Mouse (Mus musculus) embryonic stem cell, embryonic (primary cell): ENCODE data around the gene Slc5a1.

ENCODE experiments used
- CTCF ChIA-PET, 4 experiments: fragments of 300-600 bp in 2 of 4; fragments of 350-600 bp in 2 of 4; sonication (Branson Sonifier 250); formaldehyde crosslinking; loops; one replicate each; lab custom pipeline; 2022; ENCODE audit warnings: inconsistent platforms in 2 of 4; lab: Charles Lee
- POLR2A ChIA-PET, 4 experiments: fragments of 300-600 bp in 2 of 4; fragments of 350-600 bp in 2 of 4; sonication (Branson Sonifier 250); formaldehyde crosslinking; loops; one replicate each; lab custom pipeline; 2022; ENCODE audit warnings: antibody characterized with exemption in 4 of 4, inconsistent platforms in 1 of 4; lab: Charles Lee

Gene Slc5a1

GRCm38 (mm10) chr5:33104025-33104481 lies at the start of gene Slc5a1:
Gene Slc5a1 (plus strand): TSS chr5:33104219.
- ChIA-PET CTCF (no interaction called here), POLR2A (interaction anchor here in 1 of 4 experiments (1.0 to 1.9 kb wide), 5 partner anchors 16 to 86 kb away, joined by 3 to 7 read pairs (median 4); partner anchors contain the start of gene Ywhah)

DNA sequence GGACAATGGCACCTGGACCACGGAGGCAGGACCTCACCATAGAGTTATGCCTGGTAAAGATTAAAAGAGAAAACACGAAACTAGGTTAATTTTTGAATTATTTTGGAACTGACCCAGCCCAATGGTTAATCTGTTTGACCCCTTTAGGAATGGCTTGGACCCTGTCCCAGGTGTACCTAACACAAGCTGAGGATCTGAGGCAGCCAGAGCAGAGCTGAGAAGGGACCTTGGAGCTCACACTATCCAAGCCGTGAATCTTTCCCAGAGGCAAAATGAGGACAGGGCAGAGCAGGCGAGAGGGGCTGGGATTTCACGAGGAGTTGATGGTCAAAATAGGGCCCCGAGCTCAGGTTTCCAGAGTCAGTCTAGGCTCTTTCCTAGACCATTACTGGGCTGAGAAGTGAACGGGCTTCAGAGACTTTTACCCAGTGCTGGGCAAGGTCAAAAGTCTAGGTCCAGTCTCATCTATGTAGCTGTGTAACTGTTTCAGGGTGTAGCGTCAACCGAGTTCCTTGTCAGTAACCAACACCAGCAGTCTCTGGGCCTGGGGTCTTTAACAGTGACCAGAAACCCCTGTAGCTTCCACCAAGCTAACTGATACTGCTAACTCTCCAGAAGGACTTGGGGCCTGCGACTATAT lies 47.8 kb upstream of the Slc5a1 start:
- ChIA-PET POLR2A (interaction anchor here in 1 of 4 experiments (0.7 kb wide), 2 partner anchors 20 to 162 kb away, joined by 3 to 4 read pairs; partner anchors contain the start of gene Spon2), CTCF (interaction anchor here in 3 of 4 experiments (0.6 to 1.0 kb wide), 4 partner anchors 14 to 98 kb away, joined by 3 read pairs; no protein-coding TSS in a partner anchor)

DNA sequence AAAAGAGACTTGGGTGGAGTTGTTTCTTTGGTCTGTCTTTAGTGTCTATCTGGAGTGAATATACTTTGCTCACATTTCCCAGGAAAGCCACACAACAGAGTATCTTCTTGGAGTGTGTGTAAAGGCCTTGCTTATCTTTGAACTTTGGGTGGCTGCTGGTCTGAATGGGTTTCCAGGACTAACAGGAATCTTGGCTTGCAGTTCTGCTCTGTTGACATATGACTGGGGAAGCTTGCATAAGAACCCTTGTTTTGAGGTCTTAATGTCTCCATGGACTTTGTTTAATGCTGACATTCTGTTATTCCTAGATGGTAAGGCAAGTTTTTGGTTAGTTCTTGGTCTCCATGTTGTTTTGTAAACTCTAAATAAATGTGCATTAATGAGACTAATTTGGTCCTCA lies 33.9 kb upstream of the Slc5a1 start:
- CTCF ChIA-PET: no interaction called here
- POLR2A ChIA-PET: no interaction called here

- POLR2A ChIA-PET: no interaction called here
- CTCF ChIA-PET: interaction anchor here in 1 of 4 experiments (2.7 kb wide), 1 partner anchor 67 kb away, joined by 11 read pairs; no protein-coding TSS in a partner anchor
These were observed 27.4 kb upstream of the Slc5a1 start for GRCm38 (mm10) chr5:33076490-33077191.

DNA sequence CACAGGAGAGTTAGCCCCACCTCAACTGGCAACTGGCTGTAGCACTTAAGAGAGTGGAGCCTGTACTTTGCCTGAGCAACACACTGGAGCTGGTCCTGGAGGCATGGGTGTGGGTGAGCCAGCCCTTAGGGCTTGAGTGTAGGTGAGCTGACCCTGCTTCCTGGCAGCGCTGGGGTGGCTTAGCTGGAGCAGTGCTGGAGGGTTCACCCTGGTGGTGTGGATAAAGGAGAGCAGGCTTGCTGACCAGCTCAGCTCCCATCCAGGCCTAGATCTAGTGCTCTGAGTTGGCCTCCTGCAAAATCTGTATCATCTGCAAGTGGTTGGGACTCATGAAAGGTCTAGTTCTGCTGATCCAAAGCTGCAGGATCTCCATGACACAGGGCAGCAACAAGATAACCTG lies 21.1 kb upstream of the Slc5a1 start:
- ChIA-PET POLR2A (interaction anchor here in 1 of 4 experiments (0.6 to 4.2 kb wide), 4 partner anchors 10 to 1050 kb away, joined by 3 to 12 read pairs (median 4); no protein-coding TSS in a partner anchor), CTCF (interaction anchor here in 2 of 4 experiments (0.8 to 1.5 kb wide), 2 partner anchors 61 to 637 kb away, joined by 3 to 5 read pairs; no protein-coding TSS in a partner anchor)

DNA sequence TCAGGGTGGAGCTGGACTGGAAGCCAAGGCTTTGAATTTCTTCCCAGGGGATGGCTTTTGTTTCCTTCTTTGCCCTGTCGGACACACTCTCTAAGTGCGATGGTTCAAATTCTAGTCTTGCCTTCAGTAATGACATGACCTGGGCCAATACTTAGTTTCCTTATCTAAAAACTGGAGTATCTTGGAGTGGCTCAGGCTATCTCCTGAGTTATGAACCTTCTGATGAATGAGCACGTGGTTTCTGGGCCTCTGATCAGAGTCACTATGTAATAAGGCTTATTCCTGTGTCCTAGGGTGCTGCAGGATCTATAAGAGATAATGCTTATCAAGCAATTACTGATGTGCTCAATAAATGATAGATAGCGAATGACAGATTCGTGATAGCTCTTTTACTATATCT lies 19.4 kb upstream of the Slc5a1 start:
- ChIA-PET CTCF (interaction anchor here in 3 of 4 experiments (0.7 to 1.2 kb wide), 4 partner anchors 10 to 194 kb away, joined by 3 to 9 read pairs (median 4); no protein-coding TSS in a partner anchor), POLR2A (interaction anchor here in 2 of 4 experiments (0.5 to 4.2 kb wide), 5 partner anchors 10 to 512 kb away, joined by 3 to 12 read pairs (median 4); partner anchors contain the start of gene Maea (in 1 of the 2))

DNA sequence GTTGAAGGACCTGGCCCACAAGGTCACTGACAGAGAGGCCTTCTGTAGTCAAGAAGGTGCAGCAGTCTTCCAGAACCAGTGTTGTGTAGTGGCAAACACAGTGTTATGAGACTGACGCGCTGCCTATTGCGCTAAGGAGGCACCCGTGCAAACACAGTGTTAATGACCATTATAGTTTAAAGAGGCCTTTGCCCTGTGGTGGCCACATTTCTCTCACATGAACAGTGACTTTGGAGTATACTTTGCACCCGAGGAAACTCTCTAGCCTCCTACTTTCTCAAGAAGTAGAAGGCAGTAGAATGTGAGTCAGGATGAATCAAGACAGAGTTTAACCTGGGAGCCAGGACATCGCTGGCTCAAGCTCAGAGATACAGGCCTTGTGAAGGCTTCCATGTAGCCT lies 12.7 kb upstream of the Slc5a1 start:
- ChIA-PET POLR2A (interaction anchor here in 1 of 4 experiments (1.2 kb wide), 1 partner anchor 11 kb away, joined by 4 read pairs; no protein-coding TSS in a partner anchor), CTCF (interaction anchor here in 1 of 4 experiments (0.6 kb wide), 1 partner anchor 1556 kb away, joined by 9 read pairs; no protein-coding TSS in a partner anchor)

- ChIA-PET POLR2A (interaction anchor here in 1 of 4 experiments (1.0 kb wide), 1 partner anchor 13 kb away, joined by 3 read pairs; no protein-coding TSS in a partner anchor), CTCF (interaction anchor here in 1 of 4 experiments (0.6 kb wide), 1 partner anchor 112 kb away, joined by 3 read pairs; no protein-coding TSS in a partner anchor)
These were observed 8.7 kb upstream of the Slc5a1 start for GRCm38 (mm10) chr5:33095315-33095714.

DNA sequence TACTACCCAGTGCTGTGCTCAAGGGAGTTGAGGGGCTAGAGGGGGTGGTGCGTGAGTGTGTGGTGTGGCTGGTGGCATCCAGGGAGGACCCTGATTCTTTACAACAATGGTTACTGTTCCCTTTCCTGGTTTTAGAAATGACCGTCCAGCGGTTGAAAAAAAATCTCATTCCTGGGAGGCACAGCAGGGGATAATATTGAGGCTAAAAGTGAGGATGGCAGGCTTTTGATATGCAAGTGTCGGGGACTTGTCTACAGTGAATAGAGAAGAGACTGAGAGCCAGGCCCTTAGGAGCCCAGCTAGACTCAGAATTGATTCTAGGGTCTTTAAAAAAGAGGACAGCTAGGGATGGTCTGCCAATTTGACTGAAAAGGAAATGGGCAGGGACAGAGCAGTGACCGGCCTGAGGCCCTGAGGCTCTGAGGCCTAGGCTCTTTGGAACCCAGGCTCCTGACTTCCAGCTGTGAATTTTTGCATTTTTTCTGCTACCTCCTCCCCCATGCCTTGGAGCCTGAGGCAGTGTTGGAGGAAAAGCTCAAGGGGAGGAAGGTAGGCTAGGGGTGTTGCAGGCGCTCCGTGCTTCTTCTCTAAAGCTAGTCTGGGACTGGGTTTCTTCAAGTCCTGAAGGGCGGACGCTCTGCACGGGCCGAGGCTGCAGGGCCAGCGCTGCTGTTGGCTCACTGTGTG lies 1.5 kb upstream of the Slc5a1 start:
- ChIA-PET POLR2A (interaction anchor here (0.6 to 1.8 kb wide), 8 partner anchors 12 to 527 kb away, joined by 3 to 7 read pairs (median 3); partner anchors contain the start of genes Fam53a (in 1 of the 4), Gm9903 (in 1 of the 4) and Ywhah (in 1 of the 4)), CTCF (interaction anchor here in 3 of 4 experiments (0.5 to 1.9 kb wide), 10 partner anchors 41 to 804 kb away, joined by 3 to 10 read pairs (median 3); no protein-coding TSS in a partner anchor)

DNA sequence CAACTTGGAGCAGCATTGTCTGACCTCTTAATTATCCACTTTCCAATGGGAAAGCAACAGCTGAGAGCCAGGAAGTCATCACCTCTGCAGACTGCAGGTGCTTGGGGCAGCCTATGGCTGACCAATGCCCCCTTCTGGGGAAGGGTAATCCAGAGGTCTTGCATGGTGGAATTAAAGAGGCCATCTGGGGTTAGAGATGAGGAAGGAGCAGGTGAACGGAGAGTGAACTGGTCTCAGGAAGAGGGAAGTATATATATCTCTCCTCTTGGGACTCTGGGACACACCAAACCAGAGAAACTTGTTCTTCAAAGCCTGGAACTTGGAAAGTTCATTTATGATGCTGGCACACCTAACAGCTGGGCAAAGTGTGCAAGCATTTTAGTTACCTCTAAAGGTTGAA lies 857 bp downstream of the Slc5a1 start:
- ChIA-PET CTCF (no interaction called here), POLR2A (interaction anchor here in 1 of 4 experiments (1.7 to 1.9 kb wide), 2 partner anchors 16 to 20 kb away, joined by 4 read pairs; no protein-coding TSS in a partner anchor)

GRCm38 (mm10) chr5:33105660-33106059 lies 1.6 kb downstream of the Slc5a1 start:
- POLR2A ChIA-PET: interaction anchor here in 1 of 4 experiments (1.0 to 1.7 kb wide), 2 partner anchors 10 to 15 kb away, joined by 3 to 4 read pairs; no protein-coding TSS in a partner anchor
- CTCF ChIA-PET: interaction anchor here in 1 of 4 experiments (1.5 kb wide), 1 partner anchor 60 kb away, joined by 4 read pairs; no protein-coding TSS in a partner anchor

DNA sequence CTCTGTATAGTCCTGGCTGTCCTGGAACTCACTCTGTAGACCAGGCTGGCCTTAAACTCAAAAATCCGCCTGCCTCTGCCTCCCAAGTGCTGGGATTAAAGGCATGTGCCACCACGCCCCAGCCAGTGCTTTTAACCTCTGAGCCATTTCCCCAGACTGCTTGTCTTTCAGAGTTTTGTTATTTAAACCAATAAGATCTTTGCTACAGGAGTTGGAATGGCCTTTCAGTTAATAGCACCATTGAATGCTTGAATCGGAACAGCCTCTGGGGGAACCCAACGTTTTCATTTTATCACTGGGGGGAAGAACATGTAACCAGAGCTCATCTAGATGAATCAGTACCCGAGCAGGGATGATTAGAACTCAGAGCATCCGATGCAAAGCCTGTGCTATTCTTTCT lies 3.0 kb downstream of the Slc5a1 start:
- CTCF ChIA-PET: interaction anchor here in 2 of 4 experiments (0.6 to 1.5 kb wide), 4 partner anchors 62 to 772 kb away, joined by 3 to 7 read pairs (median 4); no protein-coding TSS in a partner anchor
- POLR2A ChIA-PET: interaction anchor here in 3 of 4 experiments (0.6 to 2.4 kb wide), 20 partner anchors 9 to 544 kb away, joined by 3 to 14 read pairs (median 4); partner anchors contain the start of genes Maea (in 1 of the 3) and Ywhah (in 1 of the 3)

GRCm38 (mm10) chr5:33107778-33108405 lies 3.9 kb downstream of the Slc5a1 start:
- CTCF ChIA-PET: interaction anchor here in 2 of 4 experiments (0.5 to 1.4 kb wide), 4 partner anchors 74 to 773 kb away, joined by 3 to 7 read pairs (median 4); partner anchors contain the start of gene Ctbp1 (in 1 of the 2)
- POLR2A ChIA-PET: interaction anchor here in 2 of 4 experiments (0.7 to 2.4 kb wide), 20 partner anchors 8 to 532 kb away, joined by 3 to 14 read pairs (median 4); partner anchors contain the start of gene Ywhah (in 1 of the 2)

DNA sequence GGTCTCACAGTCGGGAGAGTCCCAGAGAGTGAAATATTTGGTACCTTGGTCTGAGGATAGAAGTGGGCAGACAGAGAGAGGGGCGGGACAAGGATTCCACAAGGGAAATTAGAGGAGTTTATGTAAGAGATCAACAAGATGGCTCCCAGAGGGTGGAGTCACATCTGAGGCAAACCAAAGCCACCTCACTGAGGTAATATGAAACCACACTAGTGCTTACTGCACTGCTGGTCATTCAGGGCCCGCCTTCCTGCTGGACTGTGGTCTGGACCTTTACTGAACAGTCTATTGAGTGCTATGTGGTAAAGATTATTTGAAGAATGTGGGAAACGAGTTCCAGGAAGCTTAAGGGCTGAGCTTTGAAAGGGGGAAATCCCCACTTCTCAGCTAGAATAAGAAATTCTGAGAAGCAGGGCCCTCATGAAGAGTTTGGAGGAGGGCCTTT lies 17.9 kb downstream of the Slc5a1 start:
- ChIA-PET POLR2A (interaction anchor here in 2 of 4 experiments (0.7 to 1.5 kb wide), 2 partner anchors 14 to 28 kb away, joined by 3 to 7 read pairs; no protein-coding TSS in a partner anchor), CTCF (no interaction called here)

GRCm38 (mm10) chr5:33123658-33124057 lies 19.6 kb downstream of the Slc5a1 start:
- ChIA-PET POLR2A (no interaction called here), CTCF (interaction anchor here in 1 of 4 experiments (0.7 kb wide), 1 partner anchor 376 kb away, joined by 3 read pairs; no protein-coding TSS in a partner anchor)

DNA sequence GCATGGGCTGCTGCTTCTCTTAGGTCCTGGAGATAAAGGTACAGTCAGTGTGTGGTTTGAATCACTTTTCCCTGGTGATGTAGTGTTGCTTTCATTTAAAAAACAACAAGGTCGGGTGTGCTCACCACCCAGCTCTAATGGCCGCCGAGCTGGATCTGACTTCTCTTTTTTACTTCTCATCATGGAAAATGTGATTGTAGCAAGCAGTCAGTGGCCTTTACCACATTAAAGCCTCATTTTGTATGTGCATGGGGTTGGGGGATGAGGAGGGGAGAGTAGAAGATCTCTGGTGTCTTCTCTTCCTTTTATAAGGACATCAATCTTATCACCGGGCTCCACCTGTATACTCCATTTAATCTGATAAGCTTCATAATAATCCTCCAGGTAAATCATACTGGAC lies 21.3 kb downstream of the Slc5a1 start:
- POLR2A ChIA-PET: interaction anchor here in 1 of 4 experiments (0.6 to 1.6 kb wide), 3 partner anchors 9 to 37 kb away, joined by 3 to 6 read pairs (median 6); no protein-coding TSS in a partner anchor
- CTCF ChIA-PET: interaction anchor here in 1 of 4 experiments (0.6 to 1.4 kb wide), 2 partner anchors 18 to 364 kb away, joined by 3 to 4 read pairs; no protein-coding TSS in a partner anchor
